Mouse (Mus musculus) liver, adult 2 months (tissue): ENCODE data around the gene Ccdc13. TPM values are rescaled to one million over a fixed set of nuclear protein-coding genes. Genes with fewer than 3 reads are reported as not detected.

Experiments
- DNase-seq: peaks from one replicate; pipeline ENCODE4 v3.0.0-alpha.2; 2011; ENCODE audit warnings: low read depth, low spot score; ENCODE audit errors: extremely low read depth
- H3K27ac ChIP-seq: fragments of 200-500 bp; replicated peaks from 2 replicates; pipeline ENCODE4 v1.5.1; 2012; ENCODE audit warnings: low read depth, mild to moderate bottlenecking, control low read depth, inconsistent platforms, low read length; ENCODE audit not compliant: insufficient read depth
- H3K27me3 ChIP-seq: fragments of 200-500 bp; 2 replicates; pipeline ENCODE4 v1.6.1; 2012; ENCODE audit warnings: mild to moderate bottlenecking, moderate library complexity, low read length, inconsistent platforms; ENCODE audit not compliant: control insufficient read depth, insufficient read depth
- H3K36me3 ChIP-seq: fragments of 200-500 bp; 2 replicates; pipeline ENCODE4 v1.6.1; 2012; ENCODE audit warnings: low read length, inconsistent platforms; ENCODE audit not compliant: control insufficient read depth, insufficient read depth
- H3K4me1 ChIP-seq: fragments of 200-500 bp; 2 replicates; pipeline ENCODE4 v1.6.1; 2011; ENCODE audit warnings: low read length; ENCODE audit not compliant: control insufficient read depth, insufficient read depth
- H3K4me3 ChIP-seq: fragments of 200-500 bp; 2 replicates; pipeline ENCODE4 v1.5.1; 2011; ENCODE audit warnings: low read depth, mild to moderate bottlenecking, control low read depth, low read length, moderate library complexity; ENCODE audit not compliant: insufficient read depth
- H3K79me2 ChIP-seq: fragments of 200-500 bp; 2 replicates; pipeline ENCODE4 v1.6.1; 2012; ENCODE audit warnings: inconsistent platforms, mild to moderate bottlenecking, low read length, moderate library complexity; ENCODE audit not compliant: control insufficient read depth, insufficient read depth
- H3K9ac ChIP-seq: fragments of 200-500 bp; 2 replicates; pipeline ENCODE4 v1.6.1; 2012; ENCODE audit warnings: low read depth, mild to moderate bottlenecking, control low read depth, inconsistent platforms, low read length
- CTCF ChIP-seq: fragments of 200-500 bp; IDR thresholded peaks from 2 replicates; pipeline ENCODE4 v1.5.1; 2011; ENCODE audit warnings: low read depth, low read length, control low read depth
- POLR2A ChIP-seq: fragments of 200-500 bp; IDR thresholded peaks from 2 replicates; pipeline ENCODE4 v1.6.1; 2011; ENCODE audit warnings: low read length, control low read depth; ENCODE audit not compliant: insufficient read depth; ENCODE audit errors: extremely low read depth
- WGBS: fragments of 180-500 bp; shearing (Covaris S2); methylation state at CpG from one replicate; pipeline ENCODE4 v1.1.7; 2018; 5-methylcytosine and 5-hydroxymethylcytosine counted together
- polyA plus RNA-seq: library from polyadenylated mRNA; depleted of rRNA; stranded (reverse); fragments of >200 nt; gene quantifications from 2 replicates; pipeline ENCODE4 v1.2.3, GENCODE M21; 2012
- total RNA-seq: library from RNA; depleted of rRNA; stranded (reverse); fragments of >200 nt; gene quantifications from 2 replicates; pipeline ENCODE4 v1.2.3, GENCODE M21; 2014

Gene Ccdc13
- total and polyA plus RNA-seq, 2 experiments, result not detected

DNA sequence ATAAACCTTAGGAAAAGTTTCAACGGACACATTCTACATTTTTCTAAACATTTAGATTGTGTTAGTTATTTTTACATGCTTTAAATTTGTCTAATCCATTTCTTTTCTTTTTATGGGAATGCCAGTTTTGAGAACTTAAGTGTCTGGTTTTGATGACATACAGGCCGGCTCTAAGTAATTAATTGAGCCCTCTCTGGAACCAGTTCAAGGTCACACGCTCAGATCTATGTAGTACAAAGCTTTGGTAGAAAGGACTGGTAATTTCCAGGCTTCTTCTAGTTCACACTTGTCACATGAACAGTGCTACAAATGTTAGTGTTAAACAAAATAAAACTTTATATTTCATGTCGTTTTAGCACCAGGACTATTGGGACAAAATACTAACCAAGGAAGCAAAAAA lies 25.6 kb upstream of the Ccdc13 start:
- Histone ChIP-seq H3K36me3 (no peaks in the 10 kb centered on the region), H3K79me2 (no peaks in the 10 kb centered on the region), H3K9ac (no peak overlapping the region), H3K4me3 (no peak overlapping the region), H3K27ac (no peak overlapping the region), H3K27me3 (no peaks in the 10 kb centered on the region), H3K4me1 (no peaks in the 10 kb centered on the region)
- TF ChIP-seq CTCF (no peak), POLR2A (no peak)
- DNase-seq, result no peak
- 65% methylated on average over 4 of the region's 4 CpGs for WGBS

DNA sequence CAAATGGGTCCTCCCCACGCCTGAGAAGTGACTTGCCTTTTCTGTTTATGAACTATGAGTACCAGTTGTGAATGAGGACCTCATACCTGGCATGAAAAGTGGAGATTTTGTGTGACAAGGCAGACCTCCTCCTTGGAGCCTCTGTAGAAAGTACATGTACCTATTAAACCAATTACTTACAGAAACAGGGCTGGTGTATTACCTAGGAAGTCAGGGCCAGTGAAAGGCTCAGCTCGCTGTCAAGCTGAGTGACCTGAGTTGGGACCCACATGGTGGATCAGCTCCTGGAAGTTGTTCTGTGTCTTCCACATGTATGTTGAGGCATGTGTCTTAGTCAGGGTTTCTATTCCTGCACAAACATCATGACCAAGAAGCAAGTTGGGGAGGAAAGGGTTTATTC lies 21.7 kb upstream of the Ccdc13 start:
- Histone ChIP-seq H3K27ac (no peak overlapping the region), H3K79me2 (no peaks in the 10 kb centered on the region), H3K36me3 (no peaks in the 10 kb centered on the region), H3K27me3 (no peaks in the 10 kb centered on the region), H3K4me1 (no peaks in the 10 kb centered on the region; the same call in 1 of the 2 replicates), H3K4me3 (no peak overlapping the region), H3K9ac (no peak overlapping the region)
- DNase-seq, result no peak
- TF ChIP-seq POLR2A (no peak), CTCF (no peak)
- 91% methylated on average over 2 of the region's 2 CpGs for WGBS

DNA sequence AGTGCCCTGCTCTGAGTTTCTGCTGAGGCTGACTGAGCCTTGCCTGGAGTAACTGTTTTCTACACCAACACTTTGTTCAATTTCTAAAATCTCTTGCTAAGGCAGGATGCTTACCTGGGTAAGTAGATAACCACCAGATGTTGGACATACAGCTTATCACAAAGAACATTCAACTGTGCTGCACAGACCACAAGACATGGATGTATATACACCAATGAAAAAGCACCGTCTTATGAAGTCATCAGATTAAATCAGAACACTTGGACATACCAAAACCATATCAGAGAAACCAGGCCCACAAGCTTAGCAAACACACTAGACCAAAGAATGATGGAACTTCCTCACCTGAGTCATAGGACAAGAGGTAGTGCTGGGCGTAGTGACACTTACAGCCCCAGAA lies 20.1 kb upstream of the Ccdc13 start:
- Histone ChIP-seq H3K27ac (no peak overlapping the region), H3K79me2 (peaks cover 3% of the 10 kb centered on the region; the same call in 1 of the 2 replicates), H3K36me3 (no peaks in the 10 kb centered on the region), H3K9ac (no peak overlapping the region), H3K4me3 (no peak overlapping the region), H3K4me1 (peaks cover 9% of the 10 kb centered on the region), H3K27me3 (no peaks in the 10 kb centered on the region)
- no peak for TF ChIP-seq CTCF
- TF ChIP-seq POLR2A, result no peak
- WGBS, result 97% methylated on average over 2 of the region's 2 CpGs
- DNase-seq, result no peak

DNA sequence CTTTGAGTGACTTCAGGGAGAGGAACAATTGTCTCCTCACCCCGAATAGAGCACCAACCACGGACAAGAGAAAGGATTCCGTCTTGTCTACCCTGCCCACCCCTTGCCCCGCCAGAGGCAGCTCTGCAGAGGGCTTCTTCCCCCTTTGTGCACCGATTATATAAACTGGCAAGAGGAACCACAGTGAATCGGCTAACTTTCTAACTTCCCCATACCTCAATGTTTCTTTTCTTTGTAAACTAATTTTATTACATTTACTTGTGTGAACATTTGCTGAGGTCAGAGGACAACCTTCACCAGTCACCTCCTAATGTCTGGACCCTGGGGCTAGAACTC lies 18.9 kb upstream of the Ccdc13 start, which contains the start of gene Higd1a:
TSS of gene Higd1a (minus strand) at position 210 of the 336 bp plus-strand sequence.
- 1% methylated on average over 6 of the region's 6 CpGs for WGBS
- TF ChIP-seq CTCF (no peak), POLR2A (no peak)
- H3K27ac ChIP-seq, result peak within 1 kb of the TSS; percentile 98
- H3K27me3 ChIP-seq, result no peaks in the 10 kb centered on the region
- H3K9ac ChIP-seq, result peak within 1 kb of the TSS; percentile 97
- peaks cover 11% of the 10 kb centered on the region for H3K4me1 ChIP-seq
- H3K79me2 ChIP-seq, result peaks cover 3% of the 10 kb centered on the region; the same call in 1 of the 2 replicates
- H3K36me3 ChIP-seq, result no peaks in the 10 kb centered on the region
- DNase-seq, result no peak
- H3K4me3 ChIP-seq, result peak within 1 kb of the TSS; percentile 93

DNA sequence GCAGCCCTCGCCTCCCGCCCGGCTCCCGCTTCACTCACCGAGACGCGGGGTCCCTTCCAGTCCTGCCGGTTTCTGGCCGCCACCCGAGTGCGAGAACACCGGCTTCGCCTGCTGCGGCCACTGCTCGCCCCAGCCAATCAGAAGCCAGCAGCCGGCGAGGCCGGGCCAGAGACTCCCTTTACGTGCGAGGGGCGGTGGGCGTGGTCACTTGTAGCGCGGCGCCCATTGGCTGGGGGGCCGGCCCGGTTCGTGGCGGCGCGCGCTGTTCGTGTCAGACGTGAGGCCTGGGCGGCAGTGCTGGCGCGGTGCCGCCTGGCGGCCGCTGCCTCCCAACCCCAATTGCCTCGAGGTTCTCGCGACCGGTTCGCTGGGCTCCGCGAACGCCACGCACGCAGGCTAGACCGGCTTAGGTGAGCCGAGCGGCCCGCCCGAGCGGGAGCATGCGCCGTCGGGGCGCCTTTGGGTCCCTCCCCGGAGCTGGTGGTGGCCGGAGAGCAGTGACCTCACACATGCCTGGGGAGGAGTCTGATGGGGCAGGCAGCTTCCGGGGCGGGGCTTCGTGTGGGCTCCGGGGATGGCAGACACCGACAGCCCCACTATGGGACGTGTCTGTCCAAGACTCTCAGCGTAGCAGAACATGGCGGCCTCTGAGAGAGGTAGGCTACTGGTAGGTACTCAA lies 18.4 kb upstream of the Ccdc13 start:
- peak; percentile 84 for DNase-seq
- Histone ChIP-seq H3K9ac (peak overlapping the region; percentile 97), H3K4me3 (peak overlapping the region; percentile 93), H3K36me3 (peaks cover 2% of the 10 kb centered on the region; the same call in 1 of the 2 replicates), H3K79me2 (peaks cover 3% of the 10 kb centered on the region; the same call in 1 of the 2 replicates), H3K27ac (peak overlapping the region; percentile 98), H3K27me3 (no peaks in the 10 kb centered on the region), H3K4me1 (peaks cover 11% of the 10 kb centered on the region)
- no peak for TF ChIP-seq CTCF
- TF ChIP-seq POLR2A, result peak; percentile 85
- WGBS, result under 1% methylated on average over 70 of the region's 70 CpGs
